ENCODE assay signal across 15 mouse cellular contexts in the genomic region with DNA sequence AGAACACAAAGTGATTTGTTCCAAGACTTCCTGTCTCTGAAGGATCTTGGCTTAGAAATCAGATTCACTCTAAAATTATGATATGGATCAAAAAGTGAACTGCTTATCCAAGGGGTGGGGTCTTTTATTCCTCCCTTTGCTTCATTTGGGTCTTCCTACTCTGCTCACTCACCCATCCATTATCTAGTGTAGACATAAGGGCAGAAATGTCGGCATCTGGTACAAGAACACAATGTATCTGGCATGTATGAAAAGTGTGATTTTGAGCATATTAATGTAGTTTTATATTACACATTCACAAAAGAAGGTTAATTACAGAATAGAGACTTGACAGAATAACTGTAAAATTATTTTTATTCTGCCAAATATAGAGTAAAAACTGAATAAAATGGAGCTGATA.
"Had no signal": no experiment of that assay in that cellular context is flagged by ENCODE, and none has a peak within 500 bp of the region (broad histone marks: within the 10 kb centered on the region; RNA-seq: fewer than 3 reads in every experiment).

No protein-coding gene starts in this region.

- H3K36me3 ChIP-seq: lung, embryonic 15.5 days; midbrain, embryonic 13.5 days; midbrain, embryonic 15.5 days; neural tube, embryonic 12.5 days had no signal

- H3K4me1 ChIP-seq: lung, embryonic 15.5 days; midbrain, embryonic 13.5 days; midbrain, embryonic 15.5 days; neural tube, embryonic 12.5 days had no signal

- H3K27ac ChIP-seq: lung, embryonic 15.5 days; macrophage; midbrain, embryonic 13.5 days; midbrain, embryonic 15.5 days; neural tube, embryonic 12.5 days had no signal

- H3K9me3 ChIP-seq: lung, embryonic 15.5 days; megakaryocyte, embryonic 14.5 days; midbrain, embryonic 13.5 days; midbrain, embryonic 15.5 days; neural tube, embryonic 12.5 days had no signal

- H3K27me3 ChIP-seq: lung, embryonic 15.5 days; megakaryocyte, embryonic 14.5 days; midbrain, embryonic 13.5 days; midbrain, embryonic 15.5 days; neural tube, embryonic 12.5 days had no signal

- H3K4me3 ChIP-seq: lung, embryonic 15.5 days; megakaryocyte, embryonic 14.5 days; midbrain, embryonic 13.5 days; midbrain, embryonic 15.5 days; neural tube, embryonic 12.5 days had no signal

- DNase-seq: lung, adult 2 months; lung, postnatal 14 days; lung, postnatal 36 days; right cerebral cortex, postnatal 14 days; thymus, adult 18-20 months; thymus, postnatal 14 days; thymus, postnatal 36 days had no signal

- H3K9ac ChIP-seq: lung, embryonic 15.5 days; midbrain, embryonic 13.5 days; midbrain, embryonic 15.5 days; neural tube, embryonic 12.5 days had no signal

- ATAC-seq: lung, postnatal 0 days; midbrain, embryonic 13.5 days; midbrain, embryonic 15.5 days had no signal

- H3K4me2 ChIP-seq: lung, embryonic 15.5 days; midbrain, embryonic 11.5 days; midbrain, embryonic 13.5 days; midbrain, embryonic 15.5 days; neural tube, embryonic 12.5 days had no signal
